Mouse (Mus musculus) CD4-positive, CD25-positive, alpha-beta regulatory T cell, adult 4 months (primary cell): Measurements from ENCODE around the gene Ppbp. TPM values are rescaled to one million over a fixed set of nuclear protein-coding genes. Genes with fewer than 3 reads are reported as not detected.
"Not testable (repeated sequence)": the region's sequence is repeated elsewhere in the genome, so short reads cannot be mapped to it uniquely, and the experiment has no call there.

ENCODE experiments used
- ATAC-seq: one replicate; pipeline ENCODE4 v1.8.0; 2017
- polyA plus RNA-seq, 2 experiments: library from polyadenylated mRNA; unstranded; fragments of 100-300 nt; shearing (Covaris generic); gene quantifications; one replicate each; pipeline ENCODE4 v1.2.1; 2017

Ppbp gene
- polyA plus RNA-seq, 2 experiments from 2014 or later: not detected

DNA sequence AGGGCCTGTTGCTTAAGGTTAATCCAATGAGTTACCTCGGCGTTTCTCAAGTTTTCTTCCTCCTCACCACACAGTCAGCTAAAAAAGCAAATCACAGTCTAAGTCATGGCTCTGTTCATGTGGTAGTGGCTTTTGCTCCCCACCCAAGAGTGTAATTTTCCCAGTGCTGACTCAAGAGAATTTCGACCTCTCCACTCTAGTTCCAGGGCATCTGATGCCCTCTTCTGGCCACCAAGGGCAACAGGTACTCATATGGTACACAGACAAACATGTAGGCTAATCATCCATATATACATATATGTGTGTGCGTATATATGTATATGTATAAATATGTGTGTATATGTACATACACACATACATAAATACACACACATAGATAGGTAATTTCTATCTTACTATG lies 19.8 kb downstream of the Ppbp start:
- ATAC-seq: no peak

GRCm38 (mm10) chr5:90789306-90790073 lies 21.2 kb downstream of the Ppbp start:
- ATAC-seq: no peak

- ATAC-seq: no peak
These were observed 21.8 kb downstream of the Ppbp start for GRCm38 (mm10) chr5:90790074-90790502.

GRCm38 (mm10) chr5:90794195-90794625 lies 25.9 kb downstream of the Ppbp start, which contains the start of gene Cxcl15:
Gene Cxcl15, plus strand, starts transcription at chr5:90794534.
- ATAC-seq: no peak

- not testable (repeated sequence) for ATAC-seq
These were observed 27.1 kb downstream of the Ppbp start for GRCm38 (mm10) chr5:90795392-90795791.

DNA sequence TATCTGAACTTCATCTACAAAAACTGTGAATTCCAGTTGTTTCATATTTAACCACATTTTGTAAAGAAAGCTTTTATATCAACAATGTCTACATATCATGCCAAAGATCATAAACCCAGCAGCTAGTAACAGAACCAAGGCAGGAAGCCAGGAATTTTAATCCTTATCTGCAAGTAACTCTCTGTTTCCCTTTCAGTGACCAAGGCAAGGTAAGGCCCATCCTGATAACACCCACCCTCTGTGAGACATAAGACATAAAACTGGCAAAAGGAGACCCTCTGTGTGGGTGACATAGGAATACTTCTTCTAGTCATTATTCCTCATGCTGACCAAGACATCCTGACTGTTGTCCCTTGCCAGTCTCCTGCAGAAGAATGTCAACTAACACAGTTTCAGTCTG lies 36.3 kb downstream of the Ppbp start:
- ATAC-seq: no peak

GRCm38 (mm10) chr5:90806050-90806449 lies 37.7 kb downstream of the Ppbp start:
- no peak for ATAC-seq

- ATAC-seq: no peak
These were observed 39.0 kb downstream of the Ppbp start for GRCm38 (mm10) chr5:90807176-90807950.

Other genes starting within 250 kb of the Ppbp start
- not detected for gene Afm, start 249.6 kb upstream of the Ppbp start, polyA plus RNA-seq
- gene 5830473C10Rik, start 207.4 kb upstream of the Ppbp start, polyA plus RNA-seq: under 1 TPM in 1 of 2 experiments, not detected in 1; 0.16 TPM
- 1 to 10 TPM; 2.0 to 2.9 TPM for gene Rassf6, start 127.9 kb upstream of the Ppbp start, polyA plus RNA-seq
- gene Cxcl5, start 9.2 kb upstream of the Ppbp start, polyA plus RNA-seq: not detected
- gene Pf4, start 3.9 kb downstream of the Ppbp start, polyA plus RNA-seq: not detected
- under 1 TPM in 1 of 2 experiments, not detected in 1; 0.44 TPM for gene Cxcl3, start 17.6 kb downstream of the Ppbp start, polyA plus RNA-seq
- not detected for gene Cxcl15, start 26.0 kb downstream of the Ppbp start, polyA plus RNA-seq
- gene Cxcl1, start 122.7 kb downstream of the Ppbp start, polyA plus RNA-seq: not detected
- 1 to 10 TPM; 1.5 to 2.9 TPM for gene Cxcl2, start 135.4 kb downstream of the Ppbp start, polyA plus RNA-seq
- gene Mthfd2l, start 162.6 kb downstream of the Ppbp start, polyA plus RNA-seq: 1 to 10 TPM; 1.3 to 2.0 TPM